In genomic region chr6:49166318-49166717, GRCm38 (mm10) we compare ENCODE assay signal across 28 mouse cellular contexts. TPM values are rescaled to one million over a fixed set of nuclear protein-coding genes. Genes with fewer than 3 reads are reported as not detected.
DNase-seq lines count a peak whose midpoint lies in the region; ATAC-seq lines count a peak whose summit lies in the region.
"Had no signal": no experiment of that assay in that cellular context is flagged by ENCODE, and none has a peak within 500 bp of the region (broad histone marks: within the 10 kb centered on the region; RNA-seq: fewer than 3 reads in every experiment).

No protein-coding gene starts in this region.

- no peak overlapping the region for H3K9ac ChIP-seq in kidney, embryonic 15.5 days
- H3K9ac ChIP-seq: embryonic facial prominence, embryonic 12.5 days; embryonic facial prominence, embryonic 15.5 days; forebrain, embryonic 12.5 days; forebrain, embryonic 15.5 days; heart, embryonic 13.5 days; hindbrain, embryonic 12.5 days had no signal

- WGBS in kidney, embryonic 15.5 days = 90% methylated on average over 8 of the region's 8 CpGs
- 93% methylated on average over 8 of the region's 8 CpGs for WGBS in limb, embryonic 10.5 days

- no peaks in the 10 kb centered on the region for H3K9me3 ChIP-seq in kidney, embryonic 15.5 days (replicated peaks)
- H3K9me3 ChIP-seq in limb, embryonic 10.5 days (replicated peaks) = no peaks in the 10 kb centered on the region
- H3K9me3 ChIP-seq: embryonic facial prominence, embryonic 12.5 days; embryonic facial prominence, embryonic 15.5 days; forebrain, embryonic 12.5 days; forebrain, embryonic 15.5 days; G1E; heart, embryonic 10.5 days; heart, embryonic 13.5 days; hindbrain, embryonic 12.5 days had no signal

- peak overlapping the region; percentile 84; the same call in 1 of the 2 replicates for H3K27ac ChIP-seq in kidney, embryonic 15.5 days
- H3K27ac ChIP-seq in limb, embryonic 10.5 days = no peak overlapping the region
- H3K27ac ChIP-seq: embryonic facial prominence, embryonic 12.5 days; embryonic facial prominence, embryonic 15.5 days; forebrain, embryonic 12.5 days; forebrain, embryonic 15.5 days; heart, adult 2 months; heart, embryonic 10.5 days; heart, embryonic 13.5 days; hindbrain, embryonic 12.5 days had no signal

- H3K36me3 ChIP-seq in kidney, embryonic 15.5 days = no peaks in the 10 kb centered on the region
- peaks cover 32% of the 10 kb centered on the region for H3K36me3 ChIP-seq in limb, embryonic 10.5 days
- H3K36me3 ChIP-seq: embryonic facial prominence, embryonic 15.5 days; forebrain, embryonic 12.5 days; forebrain, embryonic 15.5 days; hindbrain, embryonic 12.5 days had no signal

- no peak for ATAC-seq in kidney, embryonic 15.5 days (replicated peaks; ENCODE audit: low FRiP score)
- ATAC-seq: activated CD4-positive, CD25-positive, alpha-beta regulatory T cell, adult 4 months; CD4-positive, CD25-positive, alpha-beta regulatory T cell, adult 4 months; forebrain, embryonic 15.5 days; Patski had no signal

- peaks cover 28% of the 10 kb centered on the region for H3K4me1 ChIP-seq in kidney, embryonic 15.5 days
- peaks cover 14% of the 10 kb centered on the region for H3K4me1 ChIP-seq in limb, embryonic 10.5 days

- H3K27me3 ChIP-seq in kidney, embryonic 15.5 days = no peaks in the 10 kb centered on the region
- H3K27me3 ChIP-seq in limb, embryonic 10.5 days (ENCODE audit: low read depth, poor library complexity, severe bottlenecking) = no peaks in the 10 kb centered on the region
- H3K27me3 ChIP-seq: embryonic facial prominence, embryonic 12.5 days; embryonic facial prominence, embryonic 15.5 days; forebrain, embryonic 12.5 days; forebrain, embryonic 15.5 days; heart, embryonic 13.5 days; hindbrain, embryonic 12.5 days; Patski had no signal

- no peak overlapping the region for H3K4me2 ChIP-seq in kidney, embryonic 15.5 days
- H3K4me2 ChIP-seq: embryonic facial prominence, embryonic 12.5 days; embryonic facial prominence, embryonic 15.5 days; forebrain, embryonic 12.5 days; forebrain, embryonic 15.5 days; heart, embryonic 13.5 days; hindbrain, embryonic 12.5 days had no signal

- no peak overlapping the region for H3K4me3 ChIP-seq in kidney, embryonic 15.5 days (replicated peaks)
- H3K4me3 ChIP-seq in limb, embryonic 10.5 days = no peak overlapping the region
- H3K4me3 ChIP-seq: embryonic facial prominence, embryonic 12.5 days; embryonic facial prominence, embryonic 15.5 days; forebrain, embryonic 12.5 days; forebrain, embryonic 15.5 days; heart, adult 2 months; heart, embryonic 10.5 days; heart, embryonic 13.5 days; hindbrain, embryonic 12.5 days had no signal

- no peak for DNase-seq in kidney, postnatal 14 days
- DNase-seq in testis, postnatal 14 days (ENCODE audit: low spot score) = peak; percentile 54
- DNase-seq in testis, postnatal 10 days (ENCODE audit: low spot score) = no peak
- DNase-seq in R1 (ENCODE audit: low read depth, low spot score) = peak; percentile 56
- peak; percentile 40 for DNase-seq in gonadal fat pad, adult 2 months (ENCODE audit: low read depth)
- DNase-seq in cerebellum, adult 8-10 months = no peak
- DNase-seq in limb, embryonic 10.5 days (ENCODE audit: low spot score) = no peak
- DNase-seq: adrenal gland, adult 8-10 months; adrenal gland, postnatal 36 days; cerebellum, adult 18-20 months; cerebellum, adult 9-11 months; cerebellum, postnatal 25 days; gastrocnemius, postnatal 25 days; heart, adult 2 months; heart, postnatal 14 days; heart, postnatal 4 days had no signal

RNA-seq across cellular contexts. Expression of gene Igf2bp3, which starts 48.4 kb away (rescaled TPM):
- polyA plus RNA-seq in kidney, embryonic 15.5 days (2015; fragmentation: Nextera tagmentation; extraction: Ambion mirVana) = 46.2 and 49.7 TPM in 2 replicates
- polyA plus RNA-seq in gonadal fat pad, adult 2 months (2012; rRNA removed) = 0.09 and 0.43 TPM in 2 replicates
- polyA plus RNA-seq in limb, embryonic 10.5 days (2016; fragmentation: Nextera tagmentation; extraction: Ambion mirVana) = 148 and 149 TPM in 2 replicates
- polyA plus RNA-seq: heart, adult 2 months had no signal

Comparison
In these comparisons a context has a peak if more than half of its experiments do, and no peak if none do; other contexts are left out.
1. DNase-seq: peak in testis, postnatal 14 days (single experiment), R1 (single experiment) and gonadal fat pad, adult 2 months (single experiment); none in kidney, postnatal 14 days (single experiment), testis, postnatal 10 days (single experiment), cerebellum, adult 8-10 months (single experiment) and limb, embryonic 10.5 days (single experiment).
2. RNA of gene Igf2bp3, which starts 48.4 kb away (polyA plus RNA-seq): 148 to 149 TPM in limb, embryonic 10.5 days and 46.2 to 49.7 TPM in kidney, embryonic 15.5 days; 0.09 to 0.43 TPM in gonadal fat pad, adult 2 months; every median in the first group is over 10 times any median in the second.